Mouse (Mus musculus): ENCODE data around the gene Olfr1012. TPM values are rescaled to one million over a fixed set of nuclear protein-coding genes. Genes with fewer than 3 reads are reported as not detected.

Gene Olfr1012
- polyA plus RNA-seq (2014; fragmentation: Illumina TruSeq; extraction: RNeasy Lipid Tissue Mini Kit (QIAGEN cat#74804); ENCODE audit: low read depth, low replicate concordance) = not detected

GRCm38 (mm10) chr2:85762666-85763065 lies at the start of gene Olfr1012:
Gene Olfr1012, minus strand, starts transcription at chr2:85762766.

GRCm38 (mm10) chr2:85802444-85802843 lies 39.9 kb upstream of the Olfr1012 start, which contains the start of gene Olfr1016:
Gene Olfr1016, minus strand, starts transcription at chr2:85802544.

GRCm38 (mm10) chr2:85781717-85782116 lies 19.2 kb upstream of the Olfr1012 start, which contains the start of gene Olfr1015:
Gene Olfr1015, plus strand, starts transcription at chr2:85782017.

GRCm38 (mm10) chr2:85772413-85772812 lies 9.8 kb upstream of the Olfr1012 start, which contains the start of gene Olfr1014:
Gene Olfr1014, plus strand, starts transcription at chr2:85772713.

GRCm38 (mm10) chr2:85766798-85767197 lies 4.2 kb upstream of the Olfr1012 start, which contains the start of gene Olfr1013:
Gene Olfr1013, plus strand, starts transcription at chr2:85767098.

GRCm38 (mm10) chr2:85715119-85715518 lies 47.4 kb downstream of the Olfr1012 start, which contains the start of gene Olfr1009:
Gene Olfr1009, plus strand, starts transcription at chr2:85715419.

Other genes with a start within 250 kb of the Olfr1012 start
- gene 4833423E24Rik, start 243.7 kb downstream of the Olfr1012 start, polyA plus RNA-seq (2014; fragmentation: Illumina TruSeq; extraction: RNeasy Lipid Tissue Mini Kit (QIAGEN cat#74804); ENCODE audit: low read depth, low replicate concordance) = not detected
- gene Olfr996, start 183.6 kb downstream of the Olfr1012 start, polyA plus RNA-seq (2014; fragmentation: Illumina TruSeq; extraction: RNeasy Lipid Tissue Mini Kit (QIAGEN cat#74804); ENCODE audit: low read depth, low replicate concordance) = not detected
- gene Olfr998, start 173.8 kb downstream of the Olfr1012 start, polyA plus RNA-seq (2014; fragmentation: Illumina TruSeq; extraction: RNeasy Lipid Tissue Mini Kit (QIAGEN cat#74804); ENCODE audit: low read depth, low replicate concordance) = not detected
- not detected for gene Olfr1000, start 150.9 kb downstream of the Olfr1012 start, polyA plus RNA-seq (2014; fragmentation: Illumina TruSeq; extraction: RNeasy Lipid Tissue Mini Kit (QIAGEN cat#74804); ENCODE audit: low read depth, low replicate concordance)
- gene Olfr1002, start 112.1 kb downstream of the Olfr1012 start, polyA plus RNA-seq (2014; fragmentation: Illumina TruSeq; extraction: RNeasy Lipid Tissue Mini Kit (QIAGEN cat#74804); ENCODE audit: low read depth, low replicate concordance) = not detected
- not detected for gene Olfr154, start 98.3 kb downstream of the Olfr1012 start, polyA plus RNA-seq (2014; fragmentation: Illumina TruSeq; extraction: RNeasy Lipid Tissue Mini Kit (QIAGEN cat#74804); ENCODE audit: low read depth, low replicate concordance)
- not detected for gene Olfr1006, start 84.0 kb downstream of the Olfr1012 start, polyA plus RNA-seq (2014; fragmentation: Illumina TruSeq; extraction: RNeasy Lipid Tissue Mini Kit (QIAGEN cat#74804); ENCODE audit: low read depth, low replicate concordance)
- not detected for gene Olfr1008, start 73.3 kb downstream of the Olfr1012 start, polyA plus RNA-seq (2014; fragmentation: Illumina TruSeq; extraction: RNeasy Lipid Tissue Mini Kit (QIAGEN cat#74804); ENCODE audit: low read depth, low replicate concordance)
- gene Olfr1009, start 47.3 kb downstream of the Olfr1012 start, polyA plus RNA-seq (2014; fragmentation: Illumina TruSeq; extraction: RNeasy Lipid Tissue Mini Kit (QIAGEN cat#74804); ENCODE audit: low read depth, low replicate concordance) = not detected
- not detected for gene Olfr1013, start 4.3 kb upstream of the Olfr1012 start, polyA plus RNA-seq (2014; fragmentation: Illumina TruSeq; extraction: RNeasy Lipid Tissue Mini Kit (QIAGEN cat#74804); ENCODE audit: low read depth, low replicate concordance)
- not detected for gene Olfr1014, start 9.9 kb upstream of the Olfr1012 start, polyA plus RNA-seq (2014; fragmentation: Illumina TruSeq; extraction: RNeasy Lipid Tissue Mini Kit (QIAGEN cat#74804); ENCODE audit: low read depth, low replicate concordance)
- gene Olfr1015, start 19.3 kb upstream of the Olfr1012 start, polyA plus RNA-seq (2014; fragmentation: Illumina TruSeq; extraction: RNeasy Lipid Tissue Mini Kit (QIAGEN cat#74804); ENCODE audit: low read depth, low replicate concordance) = not detected
- not detected for gene Olfr1016, start 39.8 kb upstream of the Olfr1012 start, polyA plus RNA-seq (2014; fragmentation: Illumina TruSeq; extraction: RNeasy Lipid Tissue Mini Kit (QIAGEN cat#74804); ENCODE audit: low read depth, low replicate concordance)
- gene Olfr1018, start 55.7 kb upstream of the Olfr1012 start, polyA plus RNA-seq (2014; fragmentation: Illumina TruSeq; extraction: RNeasy Lipid Tissue Mini Kit (QIAGEN cat#74804); ENCODE audit: low read depth, low replicate concordance) = not detected
- gene Olfr1019, start 82.7 kb upstream of the Olfr1012 start, polyA plus RNA-seq (2014; fragmentation: Illumina TruSeq; extraction: RNeasy Lipid Tissue Mini Kit (QIAGEN cat#74804); ENCODE audit: low read depth, low replicate concordance) = not detected
- not detected for gene Olfr1020, start 84.3 kb upstream of the Olfr1012 start, polyA plus RNA-seq (2014; fragmentation: Illumina TruSeq; extraction: RNeasy Lipid Tissue Mini Kit (QIAGEN cat#74804); ENCODE audit: low read depth, low replicate concordance)
- not detected for gene Olfr1022, start 105.8 kb upstream of the Olfr1012 start, polyA plus RNA-seq (2014; fragmentation: Illumina TruSeq; extraction: RNeasy Lipid Tissue Mini Kit (QIAGEN cat#74804); ENCODE audit: low read depth, low replicate concordance)
- not detected for gene Olfr1023, start 122.9 kb upstream of the Olfr1012 start, polyA plus RNA-seq (2014; fragmentation: Illumina TruSeq; extraction: RNeasy Lipid Tissue Mini Kit (QIAGEN cat#74804); ENCODE audit: low read depth, low replicate concordance)
- not detected for gene Olfr1024, start 142.3 kb upstream of the Olfr1012 start, polyA plus RNA-seq (2014; fragmentation: Illumina TruSeq; extraction: RNeasy Lipid Tissue Mini Kit (QIAGEN cat#74804); ENCODE audit: low read depth, low replicate concordance)
- gene Olfr1025-ps1, start 152.4 kb upstream of the Olfr1012 start, polyA plus RNA-seq (2014; fragmentation: Illumina TruSeq; extraction: RNeasy Lipid Tissue Mini Kit (QIAGEN cat#74804); ENCODE audit: low read depth, low replicate concordance) = not detected
- not detected for gene Olfr1026, start 158.8 kb upstream of the Olfr1012 start, polyA plus RNA-seq (2014; fragmentation: Illumina TruSeq; extraction: RNeasy Lipid Tissue Mini Kit (QIAGEN cat#74804); ENCODE audit: low read depth, low replicate concordance)
- not detected for gene Olfr1028, start 187.7 kb upstream of the Olfr1012 start, polyA plus RNA-seq (2014; fragmentation: Illumina TruSeq; extraction: RNeasy Lipid Tissue Mini Kit (QIAGEN cat#74804); ENCODE audit: low read depth, low replicate concordance)
- not detected for gene Olfr1029, start 211.1 kb upstream of the Olfr1012 start, polyA plus RNA-seq (2014; fragmentation: Illumina TruSeq; extraction: RNeasy Lipid Tissue Mini Kit (QIAGEN cat#74804); ENCODE audit: low read depth, low replicate concordance)
- gene Olfr1030, start 216.5 kb upstream of the Olfr1012 start, polyA plus RNA-seq (2014; fragmentation: Illumina TruSeq; extraction: RNeasy Lipid Tissue Mini Kit (QIAGEN cat#74804); ENCODE audit: low read depth, low replicate concordance) = not detected
- not detected for gene Olfr1031, start 227.5 kb upstream of the Olfr1012 start, polyA plus RNA-seq (2014; fragmentation: Illumina TruSeq; extraction: RNeasy Lipid Tissue Mini Kit (QIAGEN cat#74804); ENCODE audit: low read depth, low replicate concordance)
- gene Olfr1032, start 242.8 kb upstream of the Olfr1012 start, polyA plus RNA-seq (2014; fragmentation: Illumina TruSeq; extraction: RNeasy Lipid Tissue Mini Kit (QIAGEN cat#74804); ENCODE audit: low read depth, low replicate concordance) = not detected

Measured in kidney, adult 10 weeks (tissue).